Mouse (Mus musculus): ENCODE measurements around the gene Rcsd1. TPM values are rescaled to one million over a fixed set of nuclear protein-coding genes. Genes with fewer than 3 reads are reported as not detected.

Gene Rcsd1
- polyA plus RNA-seq, 1 experiment from 2014 or later, result 7.0 TPM

DNA sequence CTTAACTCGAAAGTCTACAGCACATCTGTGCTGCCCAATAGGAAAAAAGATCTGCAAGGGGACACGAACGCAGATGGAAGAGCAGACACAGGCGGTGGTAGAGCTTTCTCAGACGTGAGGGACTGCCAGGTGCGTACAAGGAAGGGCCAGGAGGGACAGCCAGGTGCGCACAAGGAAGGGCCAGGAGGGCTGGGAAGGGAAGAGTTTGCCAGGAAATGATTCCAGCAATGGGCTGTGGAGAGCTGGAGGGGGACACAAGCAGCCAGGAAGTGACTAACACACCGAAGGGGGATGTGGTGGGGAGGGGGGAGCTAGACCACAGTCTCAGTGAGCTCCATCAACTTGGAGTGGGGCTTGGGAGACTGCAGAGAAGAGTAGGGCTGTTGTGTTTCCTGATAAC is 79.6 kb downstream of the Rcsd1 start:
- WGBS, result 43% methylated on average over 8 of the region's 8 CpGs
- H3K4me2 ChIP-seq, result no peak overlapping the region
- no peak overlapping the region for H3K27ac ChIP-seq
- H3K36me3 ChIP-seq (ENCODE audit: poor library complexity, severe bottlenecking), result no peaks in the 10 kb centered on the region
- H3K27me3 ChIP-seq, result no peaks in the 10 kb centered on the region
- H3K4me3 ChIP-seq, result no peak overlapping the region
- peaks cover 39% of the 10 kb centered on the region for H3K4me1 ChIP-seq
- no peaks in the 10 kb centered on the region for H3K9me3 ChIP-seq (replicated peaks)
- no peak overlapping the region for H3K9ac ChIP-seq
- ATAC-seq, result no peak

DNA sequence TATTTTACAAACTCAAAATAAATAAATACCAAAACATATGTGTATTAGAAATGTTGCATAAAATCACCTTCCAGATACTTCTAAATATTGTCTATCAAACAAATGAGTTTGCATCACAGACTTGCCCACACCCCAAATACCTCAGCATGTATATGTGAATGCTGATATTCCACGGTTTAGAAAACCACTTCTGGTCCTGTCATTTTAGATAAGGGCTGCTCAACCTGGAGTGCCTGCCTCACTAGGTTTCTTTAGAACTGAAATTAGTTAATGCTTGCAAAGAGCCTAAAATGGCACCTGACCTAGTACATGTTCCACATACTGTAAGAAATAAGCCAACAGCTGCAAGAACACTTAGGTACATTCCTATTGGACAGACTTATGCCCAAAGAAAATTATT is 81.0 kb downstream of the Rcsd1 start:
- no peak overlapping the region for H3K9ac ChIP-seq
- no peaks in the 10 kb centered on the region for H3K9me3 ChIP-seq (replicated peaks)
- no peak overlapping the region for H3K4me3 ChIP-seq
- H3K4me2 ChIP-seq, result no peak overlapping the region
- ATAC-seq, result no peak
- whole genome bisulfite sequencing, result 81% methylated on average over 1 of the region's 1 CpGs
- no peak overlapping the region for H3K27ac ChIP-seq
- H3K4me1 ChIP-seq, result peaks cover 36% of the 10 kb centered on the region
- H3K27me3 ChIP-seq, result no peaks in the 10 kb centered on the region
- no peaks in the 10 kb centered on the region for H3K36me3 ChIP-seq (ENCODE audit: poor library complexity, severe bottlenecking)

DNA sequence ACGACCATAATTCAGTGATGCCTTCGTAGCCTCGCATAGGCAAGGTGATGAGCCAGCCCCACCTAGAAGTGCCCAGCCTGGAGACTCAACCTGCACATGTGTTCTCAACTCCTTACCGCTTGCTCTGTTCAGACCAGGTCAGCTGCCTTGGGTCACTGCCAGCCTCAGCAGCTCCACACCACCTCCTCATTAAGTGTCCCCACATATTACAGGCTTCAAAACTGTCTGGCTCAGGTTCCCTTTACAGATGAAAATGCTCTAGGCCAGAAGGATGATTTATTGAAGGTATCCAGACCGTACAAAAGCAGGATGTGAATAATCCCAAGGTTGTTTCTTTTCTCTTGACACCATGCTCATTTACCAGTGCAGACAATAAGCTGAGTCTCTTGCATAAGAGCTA is 83.7 kb downstream of the Rcsd1 start:
- WGBS, result 91% methylated on average over 5 of the region's 5 CpGs
- H3K9ac ChIP-seq, result no peak overlapping the region
- no peak overlapping the region for H3K4me2 ChIP-seq
- ATAC-seq, result no peak
- no peaks in the 10 kb centered on the region for H3K9me3 ChIP-seq (replicated peaks)
- H3K36me3 ChIP-seq (ENCODE audit: poor library complexity, severe bottlenecking), result peaks cover 8% of the 10 kb centered on the region
- no peaks in the 10 kb centered on the region for H3K27me3 ChIP-seq
- H3K27ac ChIP-seq, result no peak overlapping the region
- H3K4me1 ChIP-seq, result peaks cover 14% of the 10 kb centered on the region
- H3K4me3 ChIP-seq, result no peak overlapping the region

DNA sequence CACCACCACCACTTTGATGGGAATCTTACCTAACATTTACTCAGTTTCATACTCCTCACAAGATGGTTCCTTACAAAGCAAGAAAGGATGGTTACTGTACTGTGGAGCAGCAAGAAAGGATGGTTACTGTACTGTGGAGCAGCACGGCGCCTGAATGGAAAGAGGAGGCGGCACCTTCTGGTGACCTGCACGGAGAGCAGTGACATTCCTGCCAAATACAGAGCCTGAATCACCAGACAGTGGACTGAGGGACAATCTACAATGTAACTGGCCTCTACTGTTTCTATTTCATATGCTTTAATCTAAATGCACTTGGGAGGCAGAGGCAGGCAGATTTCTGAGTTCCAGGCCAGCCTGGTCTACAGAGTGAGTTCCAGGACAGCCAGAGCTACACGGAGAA is 84.5 kb downstream of the Rcsd1 start:
- Histone ChIP-seq H3K4me1 (peaks cover 8% of the 10 kb centered on the region; the same call in 1 of the 2 replicates), H3K4me3 (no peak overlapping the region), H3K9ac (no peak overlapping the region), H3K36me3 (ENCODE audit: poor library complexity, severe bottlenecking) (peaks cover 13% of the 10 kb centered on the region), H3K4me2 (no peak overlapping the region), H3K27me3 (no peaks in the 10 kb centered on the region), H3K9me3 (replicated peaks) (no peaks in the 10 kb centered on the region), H3K27ac (no peak overlapping the region)
- ATAC-seq, result no peak
- 86% methylated on average over 5 of the region's 5 CpGs for WGBS

DNA sequence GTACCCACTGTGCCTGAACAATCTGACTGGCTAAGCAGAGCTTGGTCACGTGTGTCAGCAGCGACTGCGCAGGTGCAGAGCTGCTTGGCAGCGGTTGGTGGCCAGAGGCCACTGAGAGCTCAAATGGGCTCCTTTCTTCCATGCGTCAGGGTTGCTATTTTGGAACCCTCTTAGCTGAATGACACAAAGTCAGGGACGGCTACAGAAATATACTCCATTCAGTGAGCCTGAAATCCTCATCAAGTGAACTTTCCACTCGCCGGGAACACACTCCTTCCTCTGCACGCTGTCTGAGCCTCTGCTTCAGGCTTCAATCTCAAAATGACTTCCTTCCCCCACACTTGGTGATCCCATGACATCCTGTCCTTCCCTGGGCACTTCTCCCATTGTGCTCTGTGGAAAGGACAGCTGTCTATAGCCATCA is 91.3 kb downstream of the Rcsd1 start:
- Histone ChIP-seq H3K4me1 (peaks cover 18% of the 10 kb centered on the region), H3K36me3 (ENCODE audit: poor library complexity, severe bottlenecking) (peaks cover 36% of the 10 kb centered on the region), H3K9me3 (replicated peaks) (peaks cover 7% of the 10 kb centered on the region), H3K4me2 (no peak overlapping the region), H3K9ac (no peak overlapping the region), H3K27ac (no peak overlapping the region), H3K4me3 (no peak overlapping the region), H3K27me3 (no peaks in the 10 kb centered on the region)
- 0 out of 2 replicates have a peak, but pooled peaks have one; percentile 28 for ATAC-seq
- 51% methylated on average over 9 of the region's 9 CpGs for WGBS

DNA sequence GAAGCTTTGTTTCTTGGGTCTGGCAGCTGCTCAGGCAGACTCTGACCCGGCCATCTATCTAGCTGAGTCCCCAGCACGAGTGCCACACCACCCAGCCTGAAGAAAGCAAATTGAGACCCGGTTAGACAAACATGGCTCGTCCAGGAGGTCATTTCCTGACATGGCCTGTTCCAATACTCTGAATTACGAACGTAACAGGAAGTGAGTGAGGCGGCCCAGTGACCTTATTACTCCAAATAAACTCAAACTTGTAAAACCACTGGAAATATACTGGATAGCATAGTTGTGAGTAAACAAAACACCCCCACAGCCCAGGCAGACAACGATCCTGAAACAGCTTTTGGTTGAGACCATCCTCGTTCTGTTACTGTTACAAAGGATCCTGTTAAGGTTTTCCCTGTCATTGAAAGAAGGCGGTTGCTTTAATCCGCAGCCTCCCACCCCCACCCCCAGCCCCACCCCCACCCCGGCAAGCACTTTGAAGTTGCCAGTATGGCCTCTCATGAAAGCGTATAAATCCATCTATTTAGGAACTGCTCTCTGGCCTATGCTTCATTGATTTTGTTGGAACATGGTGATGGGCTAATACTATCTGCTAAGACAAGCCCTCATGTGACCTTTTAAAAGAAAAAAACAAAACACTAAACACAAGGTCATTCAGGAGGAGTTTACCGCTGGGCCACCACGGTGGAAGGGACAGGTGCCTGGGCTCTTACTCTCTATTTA is 92.2 kb downstream of the Rcsd1 start:
- Histone ChIP-seq H3K4me1 (peaks cover 18% of the 10 kb centered on the region), H3K27me3 (no peaks in the 10 kb centered on the region), H3K4me3 (no peak overlapping the region), H3K9me3 (replicated peaks) (peaks cover 7% of the 10 kb centered on the region), H3K27ac (peak overlapping the region; percentile 12; the same call in 1 of the 2 replicates), H3K36me3 (ENCODE audit: poor library complexity, severe bottlenecking) (peaks cover 31% of the 10 kb centered on the region), H3K9ac (no peak overlapping the region), H3K4me2 (no peak overlapping the region)
- 20% methylated on average over 15 of the region's 15 CpGs for WGBS
- ATAC-seq, result peak; percentile 34; the same call in 1 of the 2 replicates

DNA sequence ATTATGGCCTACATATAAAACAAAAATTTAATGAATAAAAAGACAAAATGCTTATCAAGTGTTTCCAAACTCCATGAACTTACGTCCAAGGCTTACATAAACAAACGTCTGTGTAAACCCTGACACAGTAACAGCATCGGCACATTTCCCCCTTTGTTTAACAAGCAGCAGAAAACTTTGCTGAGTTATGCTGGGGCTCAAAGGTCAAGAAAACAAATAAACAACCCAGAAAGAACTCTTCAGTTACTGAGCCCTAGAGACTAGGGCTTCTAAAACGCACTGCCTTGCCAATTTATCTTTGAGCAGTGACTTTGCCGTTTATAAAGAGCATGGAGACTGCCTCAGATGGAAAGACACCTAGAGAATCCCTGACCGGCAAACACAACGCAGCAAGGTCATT is 92.9 kb downstream of the Rcsd1 start:
- no peak for ATAC-seq

DNA sequence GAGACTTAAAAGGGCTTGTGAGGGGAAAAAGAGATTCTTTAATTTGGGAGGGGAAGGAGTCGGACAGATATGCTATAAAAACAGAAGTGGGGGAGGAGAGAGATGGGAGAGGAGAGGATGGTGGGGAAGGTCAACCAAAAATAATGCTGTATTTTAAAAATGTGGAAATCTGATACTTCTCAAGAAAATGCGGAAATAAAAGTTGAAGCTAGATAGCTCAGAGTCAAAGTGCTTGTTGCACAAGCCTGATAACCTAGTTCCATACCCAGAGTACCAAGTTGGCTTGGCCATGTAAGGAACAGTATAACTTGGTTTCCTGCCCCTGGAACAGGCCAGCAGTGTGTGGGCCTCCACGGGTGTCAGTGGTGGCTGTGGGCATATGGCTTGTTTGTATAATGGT is 94.8 kb downstream of the Rcsd1 start:
- no peak overlapping the region for H3K9ac ChIP-seq
- peaks cover 24% of the 10 kb centered on the region for H3K36me3 ChIP-seq (ENCODE audit: poor library complexity, severe bottlenecking)
- H3K4me1 ChIP-seq, result peaks cover 33% of the 10 kb centered on the region
- H3K4me3 ChIP-seq, result no peak overlapping the region
- no peak overlapping the region for H3K4me2 ChIP-seq
- no peak for ATAC-seq
- 98% methylated on average over 3 of the region's 3 CpGs for WGBS
- H3K9me3 ChIP-seq (replicated peaks), result peaks cover 7% of the 10 kb centered on the region
- H3K27me3 ChIP-seq, result no peaks in the 10 kb centered on the region
- no peak overlapping the region for H3K27ac ChIP-seq

More for the DNA sequence above, 92.9 kb downstream of the Rcsd1 start:
- peaks cover 18% of the 10 kb centered on the region for H3K4me1 ChIP-seq
- peaks cover 7% of the 10 kb centered on the region for H3K9me3 ChIP-seq (replicated peaks)
- no peaks in the 10 kb centered on the region for H3K27me3 ChIP-seq
- H3K27ac ChIP-seq, result peak overlapping the region; percentile 12; the same call in 1 of the 2 replicates
- peaks cover 28% of the 10 kb centered on the region for H3K36me3 ChIP-seq (ENCODE audit: poor library complexity, severe bottlenecking)
- WGBS, result 61% methylated on average over 7 of the region's 7 CpGs
- no peak overlapping the region for H3K4me2 ChIP-seq
- H3K9ac ChIP-seq, result no peak overlapping the region
- no peak overlapping the region for H3K4me3 ChIP-seq

DNA sequence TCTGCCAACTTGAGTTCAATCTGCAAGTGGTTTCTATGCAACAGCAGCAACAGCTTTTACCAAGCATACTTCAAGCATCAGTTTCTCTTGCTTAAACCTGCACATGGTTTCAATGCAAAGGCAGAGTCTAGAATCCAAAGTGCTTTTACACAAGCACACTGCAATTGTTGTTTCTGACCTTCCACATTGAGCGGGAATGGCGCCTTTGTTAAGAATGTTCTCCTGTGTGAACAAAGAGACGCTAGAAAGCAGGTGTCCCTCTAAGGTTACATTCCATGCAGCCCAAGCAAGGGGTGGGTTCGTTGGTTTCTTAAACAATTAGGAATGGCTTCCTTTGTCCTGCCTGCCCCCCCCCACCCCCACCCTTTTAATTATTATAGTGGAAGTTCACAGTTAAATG is 95.6 kb downstream of the Rcsd1 start:
- H3K4me1 ChIP-seq, result peaks cover 39% of the 10 kb centered on the region
- no peak overlapping the region for H3K4me2 ChIP-seq
- no peak overlapping the region for H3K27ac ChIP-seq
- WGBS, result 70% methylated on average over 4 of the region's 4 CpGs
- H3K27me3 ChIP-seq, result no peaks in the 10 kb centered on the region
- no peak overlapping the region for H3K4me3 ChIP-seq
- ATAC-seq, result no peak
- peaks cover 24% of the 10 kb centered on the region for H3K36me3 ChIP-seq (ENCODE audit: poor library complexity, severe bottlenecking)
- H3K9me3 ChIP-seq (replicated peaks), result peaks cover 7% of the 10 kb centered on the region
- H3K9ac ChIP-seq, result no peak overlapping the region

DNA sequence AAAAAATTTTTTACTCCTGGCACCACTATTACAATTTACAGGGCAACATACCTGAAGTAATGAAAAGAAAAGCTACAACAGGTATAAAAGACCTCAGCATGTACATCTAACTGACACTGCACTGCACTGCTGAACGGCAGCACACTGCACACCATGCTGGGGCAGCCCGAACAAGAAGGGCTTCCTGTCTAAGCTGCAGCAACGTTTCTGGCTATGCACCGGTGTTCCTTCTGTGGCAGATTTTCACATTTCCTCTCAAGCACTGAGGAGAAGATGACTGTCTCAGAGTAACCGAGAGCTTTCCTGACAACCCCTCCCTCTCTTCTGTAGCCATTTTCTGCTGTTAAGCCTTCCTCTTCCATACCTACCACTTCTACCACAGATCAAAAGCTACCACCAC is 96.8 kb downstream of the Rcsd1 start:
- no peak overlapping the region for H3K4me2 ChIP-seq
- H3K27me3 ChIP-seq, result no peaks in the 10 kb centered on the region
- H3K36me3 ChIP-seq (ENCODE audit: poor library complexity, severe bottlenecking), result peaks cover 30% of the 10 kb centered on the region
- no peak overlapping the region for H3K4me3 ChIP-seq
- H3K4me1 ChIP-seq, result peaks cover 31% of the 10 kb centered on the region
- 79% methylated on average over 5 of the region's 5 CpGs for WGBS
- peaks cover 7% of the 10 kb centered on the region for H3K9me3 ChIP-seq (replicated peaks)
- H3K27ac ChIP-seq, result no peak overlapping the region
- no peak overlapping the region for H3K9ac ChIP-seq
- no peak for ATAC-seq

DNA sequence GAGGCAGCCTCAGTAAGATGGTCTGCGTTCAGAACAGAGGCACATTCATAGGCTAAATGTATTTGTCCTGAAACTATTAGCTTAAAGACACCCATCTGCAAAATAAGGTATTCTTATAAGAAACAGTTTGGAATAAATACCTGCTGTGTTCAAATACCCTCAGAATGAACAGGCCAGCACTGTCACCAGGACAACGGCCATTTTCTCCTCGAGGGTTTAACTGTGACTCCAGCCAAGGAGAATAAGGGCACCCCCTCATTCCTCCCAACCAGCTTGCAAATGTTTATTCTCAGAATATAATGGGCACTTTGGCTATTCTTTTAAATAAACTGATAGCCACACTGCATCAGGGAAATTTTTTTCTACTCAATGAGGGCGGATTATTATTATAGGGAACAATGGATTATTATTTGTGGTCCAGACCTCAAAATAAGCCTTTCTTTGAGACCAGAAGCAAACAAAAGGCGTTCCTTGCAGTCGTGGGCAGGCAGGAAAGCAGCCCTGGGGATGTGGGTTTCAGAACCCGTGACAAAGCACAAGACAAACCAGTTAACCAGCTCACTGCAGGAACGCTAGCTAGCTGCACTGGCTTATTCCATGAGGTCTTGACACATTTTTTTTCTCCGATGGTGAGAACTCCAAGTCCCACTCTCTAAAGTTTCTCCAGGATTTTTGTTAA is 99.1 kb downstream of the Rcsd1 start:
- Histone ChIP-seq H3K4me2 (peak overlapping the region; percentile 19; the same call in 1 of the 2 replicates), H3K36me3 (ENCODE audit: poor library complexity, severe bottlenecking) (peaks cover 44% of the 10 kb centered on the region), H3K9ac (no peak overlapping the region), H3K9me3 (replicated peaks) (peaks cover 2% of the 10 kb centered on the region; the same call in 1 of the 2 replicates), H3K27ac (peak overlapping the region; percentile 59; the same call in 1 of the 2 replicates), H3K4me3 (no peak overlapping the region), H3K4me1 (peaks cover 21% of the 10 kb centered on the region), H3K27me3 (no peaks in the 10 kb centered on the region)
- peak; percentile 56; the same call in 1 of the 2 replicates for ATAC-seq
- 5% methylated on average over 9 of the region's 9 CpGs for WGBS

Data from forebrain, embryonic 13.5 days (tissue).